Mouse (Mus musculus) megakaryocyte, embryonic 14.5 days (primary cell): Measurements from ENCODE around the gene Rev3l.

Source experiments
- FLI1 ChIP-seq: IDR thresholded peaks from 2 replicates; pipeline ENCODE4 v1.6.1; 2012; ENCODE audit warnings: low read length, inconsistent platforms, mixed read lengths
- GATA1 ChIP-seq: IDR thresholded peaks from 3 replicates; pipeline ENCODE4 v1.6.1; 2012; ENCODE audit warnings: mixed read lengths, low read length, inconsistent platforms, borderline replicate concordance

DNA sequence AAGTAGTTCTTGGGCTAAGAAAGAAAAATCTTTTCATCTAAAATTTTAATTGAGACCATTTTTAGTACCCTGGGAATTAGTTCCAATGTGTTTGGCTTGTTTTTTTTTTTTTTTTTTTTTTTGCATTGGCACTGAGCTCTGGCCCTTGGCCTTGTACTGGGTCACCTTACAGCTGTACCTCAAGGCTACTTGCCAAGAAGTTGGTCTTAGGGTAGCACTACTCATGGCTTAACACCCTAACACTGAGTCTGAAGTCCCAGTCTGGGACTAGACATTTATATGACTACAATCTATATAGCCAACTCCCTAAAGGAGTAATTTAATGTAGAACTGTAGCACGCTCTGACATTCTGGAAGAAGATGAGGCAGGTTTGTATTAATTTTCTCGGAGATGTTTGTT, 49.4 kb upstream of the Rev3l start:
- no peak for TF ChIP-seq GATA1
- no peak for TF ChIP-seq FLI1
